ENCODE assay signal across 12 mouse cellular contexts in genomic region chr16:57427516-57428285, GRCm38 (mm10).
A peak's percentile ranks its signal among the peaks of the same experiment; 100 is the strongest.
DNase-seq lines count a peak whose midpoint lies in the region; ATAC-seq and TF ChIP-seq lines count a peak whose summit lies in the region.
"Had no signal": no experiment of that assay in that cellular context is flagged by ENCODE, and none has a peak within 500 bp of the region (broad histone marks: within the 10 kb centered on the region; RNA-seq: fewer than 3 reads in every experiment).

No protein-coding gene starts in this region.

- 0 out of 2 replicates have a peak, but pooled peaks have one; percentile 34 for TF ChIP-seq POLR2A in embryonic fibroblast, embryonic 13.5 days (IDR thresholded peaks at IDR 0.05; ENCODE audit: low read depth, low read length)

- H3K4me3 ChIP-seq in gastrocnemius, adult 2 months: no peak overlapping the region
- no peak overlapping the region for H3K4me3 ChIP-seq in embryonic fibroblast, embryonic 13.5 days (ENCODE audit: insufficient read depth, low read length)
- no peak overlapping the region for H3K4me3 ChIP-seq in intestine, embryonic 14.5 days (ENCODE audit: low read depth, low read length)
- H3K4me3 ChIP-seq in midbrain, embryonic 10.5 days: no peak overlapping the region
- H3K4me3 ChIP-seq in liver, embryonic 12.5 days: no peak overlapping the region
- H3K4me3 ChIP-seq: erythroblast, embryonic 14.5 days; neural tube, embryonic 13.5 days had no signal

- TF ChIP-seq CTCF in gastrocnemius, adult 2 months (IDR thresholded peaks at IDR 0.05): no peak
- TF ChIP-seq CTCF in embryonic fibroblast, embryonic 13.5 days (IDR thresholded peaks at IDR 0.05; ENCODE audit: borderline replicate concordance, insufficient read depth, low read length): no peak

- no peaks in the 10 kb centered on the region for H3K36me3 ChIP-seq in intestine, embryonic 14.5 days (ENCODE audit: control insufficient read depth, insufficient read depth, low read length)
- H3K36me3 ChIP-seq in midbrain, embryonic 10.5 days: no peaks in the 10 kb centered on the region
- H3K36me3 ChIP-seq in liver, embryonic 12.5 days: no peaks in the 10 kb centered on the region
- H3K36me3 ChIP-seq: neural tube, embryonic 13.5 days had no signal

- H3K27me3 ChIP-seq in intestine, embryonic 14.5 days (replicated peaks; ENCODE audit: control insufficient read depth, insufficient read depth, low read length): no peaks in the 10 kb centered on the region
- no peaks in the 10 kb centered on the region for H3K27me3 ChIP-seq in midbrain, embryonic 10.5 days (ENCODE audit: low read depth, poor library complexity, severe bottlenecking)
- no peaks in the 10 kb centered on the region for H3K27me3 ChIP-seq in liver, embryonic 12.5 days (replicated peaks)
- H3K27me3 ChIP-seq: neural tube, embryonic 13.5 days had no signal

- no peaks in the 10 kb centered on the region for H3K9me3 ChIP-seq in intestine, embryonic 14.5 days (ENCODE audit: control insufficient read depth, low read length)
- H3K9me3 ChIP-seq in midbrain, embryonic 10.5 days (replicated peaks): no peaks in the 10 kb centered on the region
- no peaks in the 10 kb centered on the region for H3K9me3 ChIP-seq in liver, embryonic 12.5 days (replicated peaks)
- H3K9me3 ChIP-seq: neural tube, embryonic 13.5 days had no signal

- H3K4me2 ChIP-seq in intestine, embryonic 14.5 days (ENCODE audit: low read length): no peak overlapping the region
- no peak overlapping the region for H3K4me2 ChIP-seq in liver, embryonic 12.5 days
- H3K4me2 ChIP-seq: neural tube, embryonic 13.5 days had no signal

- DNase-seq in gastrocnemius, adult 2 months: peak; percentile 44
- no peak for DNase-seq in gastrocnemius, postnatal 36 days
- no peak for DNase-seq in intestine, embryonic 14.5 days (ENCODE audit: low spot score)
- DNase-seq in skeletal muscle tissue, adult 2 months (ENCODE audit: low read depth, low spot score): peak; percentile 36
- DNase-seq in midbrain, embryonic 10.5 days (ENCODE audit: low spot score): no peak
- DNase-seq: layer of hippocampus, postnatal 36 days; thymus, postnatal 25 days had no signal

- H3K9ac ChIP-seq in intestine, embryonic 14.5 days (ENCODE audit: low read length): no peak overlapping the region
- no peak overlapping the region for H3K9ac ChIP-seq in liver, embryonic 12.5 days
- H3K9ac ChIP-seq: neural tube, embryonic 13.5 days had no signal

- peaks cover 23% of the 10 kb centered on the region for H3K4me1 ChIP-seq in embryonic fibroblast, embryonic 13.5 days (ENCODE audit: control insufficient read depth, insufficient read depth, low read length)
- H3K4me1 ChIP-seq in intestine, embryonic 14.5 days (replicated peaks; ENCODE audit: control insufficient read depth, insufficient read depth, low read length): peaks cover 33% of the 10 kb centered on the region; the same call in 1 of the 2 replicates
- peaks cover 6% of the 10 kb centered on the region for H3K4me1 ChIP-seq in midbrain, embryonic 10.5 days
- peaks cover 7% of the 10 kb centered on the region; the same call in 1 of the 2 replicates for H3K4me1 ChIP-seq in liver, embryonic 12.5 days

- intact Hi-C loops in gastrocnemius, adult 2 months (cut with DNase I): loop anchor here (5.0 kb wide), 1 partner anchor 120 kb away; no protein-coding TSS in a partner anchor
- intact Hi-C loops in gastrocnemius, postnatal 36 days (cut with DNase I): no loop called here

- no peak for ATAC-seq in intestine, embryonic 14.5 days (replicated peaks; ENCODE audit: low FRiP score, low TSS enrichment, low read depth)
- ATAC-seq in activated CD4-positive, CD25-positive, alpha-beta regulatory T cell, adult 4 months: no peak
- ATAC-seq in liver, embryonic 12.5 days: no peak

- peak overlapping the region; percentile 53 for H3K27ac ChIP-seq in gastrocnemius, adult 2 months
- peak overlapping the region; percentile 97 for H3K27ac ChIP-seq in embryonic fibroblast, embryonic 13.5 days (ENCODE audit: insufficient read depth, low read length)
- peak overlapping the region; percentile 38 for H3K27ac ChIP-seq in intestine, embryonic 14.5 days (ENCODE audit: low read depth)
- H3K27ac ChIP-seq in midbrain, embryonic 10.5 days (replicated peaks): no peak overlapping the region
- H3K27ac ChIP-seq in liver, embryonic 12.5 days: no peak overlapping the region
- H3K27ac ChIP-seq: neural tube, embryonic 13.5 days had no signal

- 63% methylated on average over 7 of the region's 7 CpGs for WGBS in intestine, embryonic 14.5 days
- WGBS in midbrain, embryonic 10.5 days: 88% methylated on average over 7 of the region's 7 CpGs
- WGBS in liver, embryonic 12.5 days (ENCODE audit: insufficient replicate concordance): 53% methylated on average over 7 of the region's 7 CpGs

Comparison
In these comparisons a context has a peak if more than half of its experiments do, and no peak if none do; other contexts are left out.
1. DNase-seq: peak in gastrocnemius, adult 2 months (single experiment) and skeletal muscle tissue, adult 2 months (single experiment); none in gastrocnemius, postnatal 36 days (0 of 2), intestine, embryonic 14.5 days (single experiment) and midbrain, embryonic 10.5 days (single experiment).
2. H3K27ac ChIP-seq: peak in gastrocnemius, adult 2 months (single experiment), embryonic fibroblast, embryonic 13.5 days (single experiment) and intestine, embryonic 14.5 days (single experiment); none in midbrain, embryonic 10.5 days (single experiment) and liver, embryonic 12.5 days (single experiment).